Mouse (Mus musculus): Measurements from ENCODE around the gene Zyg11b. TPM values are rescaled to one million over a fixed set of nuclear protein-coding genes. Genes with fewer than 3 reads are reported as not detected.

Gene Zyg11b
- polyA plus RNA-seq, 1 experiment from 2014 or later: 16.8 TPM

DNA sequence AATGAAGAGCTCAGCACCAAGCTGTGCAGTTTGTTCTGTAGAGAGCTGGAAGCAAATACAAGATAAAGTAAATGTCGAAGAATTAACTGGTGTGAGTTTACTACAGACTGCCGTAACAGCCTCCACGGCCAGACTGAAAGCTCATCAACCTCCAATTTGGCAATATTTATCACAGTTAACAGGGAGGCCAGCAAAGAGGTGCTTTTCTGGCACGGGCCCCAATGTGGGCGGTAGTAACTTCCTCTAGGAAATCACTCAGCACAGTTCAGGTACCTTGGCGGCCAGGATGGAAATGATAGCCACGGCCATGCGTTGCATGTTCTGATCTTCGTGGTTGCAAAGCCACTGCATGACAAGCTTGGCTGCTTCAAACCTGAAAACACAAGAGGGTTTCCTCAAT, 50.4 kb downstream of the Zyg11b start:
- ChIA-PET CTCF (interaction anchor here (2.6 kb wide), 1 partner anchor 76 kb away, joined by 6 read pairs; no protein-coding TSS in a partner anchor), POLR2A (no interaction called here)
- no peak for ATAC-seq
- no peak for DNase-seq (ENCODE audit: low read depth, low spot score)
- in situ Hi-C loops (cut with MboI; ENCODE audit: low pct_unique_long_range_greater_than_20kb): no loop called here
- no peaks in the 10 kb centered on the region for H3K27me3 ChIP-seq
- TF ChIP-seq CTCF (IDR thresholded peaks at IDR 0.05): no peak

- ChIA-PET CTCF (interaction anchor here (1.1 kb wide), 1 partner anchor 29 kb away, joined by 3 read pairs; no protein-coding TSS in a partner anchor), POLR2A (no interaction called here)
- no peaks in the 10 kb centered on the region for H3K27me3 ChIP-seq
- in situ Hi-C loops (cut with MboI; ENCODE audit: low pct_unique_long_range_greater_than_20kb): no loop called here
- TF ChIP-seq CTCF (IDR thresholded peaks at IDR 0.05): no peak
- no peak for ATAC-seq
- no peak for DNase-seq (ENCODE audit: low read depth, low spot score)
These were observed 51.6 kb downstream of the Zyg11b start for GRCm38 (mm10) chr4:108249314-108249713.

- DNase-seq (ENCODE audit: low read depth, low spot score): no peak
- in situ Hi-C loops (cut with MboI; ENCODE audit: low pct_unique_long_range_greater_than_20kb): no loop called here
- no peak for TF ChIP-seq CTCF (IDR thresholded peaks at IDR 0.05)
- H3K27me3 ChIP-seq: no peaks in the 10 kb centered on the region
- CTCF ChIA-PET: no interaction called here
- POLR2A ChIA-PET: no interaction called here
- ATAC-seq: no peak
These were observed 67.2 kb downstream of the Zyg11b start for GRCm38 (mm10) chr4:108233654-108234053.

- ATAC-seq: no peak
- ChIA-PET POLR2A (no interaction called here), CTCF (no interaction called here)
- no peak for DNase-seq (ENCODE audit: low read depth, low spot score)
- H3K27me3 ChIP-seq: no peaks in the 10 kb centered on the region
- in situ Hi-C loops (cut with MboI; ENCODE audit: low pct_unique_long_range_greater_than_20kb): no loop called here
- TF ChIP-seq CTCF (IDR thresholded peaks at IDR 0.05): no peak
These were observed 75.5 kb downstream of the Zyg11b start for GRCm38 (mm10) chr4:108225341-108225872.

GRCm38 (mm10) chr4:108222507-108222906, 78.4 kb downstream of the Zyg11b start:
- ChIA-PET CTCF (no interaction called here), POLR2A (no interaction called here)
- TF ChIP-seq CTCF (IDR thresholded peaks at IDR 0.05): no peak
- H3K27me3 ChIP-seq: no peaks in the 10 kb centered on the region
- DNase-seq (ENCODE audit: low read depth, low spot score): no peak
- ATAC-seq: no peak
- in situ Hi-C loops (cut with MboI; ENCODE audit: low pct_unique_long_range_greater_than_20kb): no loop called here

GRCm38 (mm10) chr4:108219019-108219418, 81.9 kb downstream of the Zyg11b start:
- TF ChIP-seq CTCF (IDR thresholded peaks at IDR 0.05): no peak
- CTCF ChIA-PET: no interaction called here
- H3K27me3 ChIP-seq: no peaks in the 10 kb centered on the region
- in situ Hi-C loops (cut with MboI; ENCODE audit: low pct_unique_long_range_greater_than_20kb): no loop called here
- POLR2A ChIA-PET: no interaction called here
- DNase-seq (ENCODE audit: low read depth, low spot score): no peak
- ATAC-seq: no peak

DNA sequence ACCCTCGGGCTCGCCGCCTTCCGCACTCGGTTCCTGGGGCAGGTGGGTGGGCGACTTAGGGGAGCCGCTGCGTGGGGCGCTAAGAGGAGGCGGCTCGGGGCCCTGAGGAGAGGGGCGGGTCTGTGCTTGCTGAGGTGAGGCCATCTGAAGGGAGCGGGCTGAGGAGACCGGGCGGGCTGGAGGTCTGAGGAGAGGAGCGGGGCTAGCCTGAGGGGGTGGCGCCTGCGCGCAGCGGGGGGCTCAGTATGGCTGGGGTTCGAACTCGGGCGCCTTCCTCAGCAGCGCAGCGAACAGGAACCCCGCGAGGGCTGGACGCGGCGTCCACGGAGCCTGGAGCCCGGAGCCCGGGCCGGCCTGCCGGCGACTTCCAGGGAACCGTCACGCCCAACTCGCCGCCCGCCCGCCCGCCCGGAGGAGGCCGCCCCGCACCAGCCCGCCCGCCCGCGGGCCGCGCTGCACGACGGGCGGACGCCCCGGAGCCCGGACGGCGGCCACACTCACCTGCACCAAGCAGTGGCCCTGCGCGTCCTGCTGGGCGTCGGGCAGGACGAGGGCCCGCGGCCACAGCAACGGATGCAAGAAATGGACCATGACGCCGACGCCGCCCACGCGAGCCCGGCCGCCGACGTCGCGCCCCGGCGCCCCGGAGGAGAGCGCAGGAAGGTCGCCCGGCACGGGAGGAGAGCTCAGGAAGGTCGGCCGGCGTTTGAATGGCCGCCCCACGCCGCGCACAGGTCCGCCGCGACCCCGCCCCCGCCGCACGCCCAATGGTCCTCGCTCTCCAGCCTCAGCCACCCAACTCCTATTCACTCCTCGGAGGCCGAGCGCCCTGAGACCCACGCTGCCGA, 83.3 kb downstream of the Zyg11b start, which contains the start of gene Zyg11a:
Gene Zyg11a (minus strand): TSS at position 717 of the 848 bp plus-strand sequence.
- TF ChIP-seq CTCF (IDR thresholded peaks at IDR 0.05): no peak
- in situ Hi-C loops (cut with MboI; ENCODE audit: low pct_unique_long_range_greater_than_20kb): no loop called here
- ChIA-PET CTCF (no interaction called here), POLR2A (no interaction called here)
- DNase-seq (ENCODE audit: low read depth, low spot score) (no peak), ATAC-seq (no peak)
- H3K27me3 ChIP-seq: no peaks in the 10 kb centered on the region

GRCm38 (mm10) chr4:108213023-108213422, 87.9 kb downstream of the Zyg11b start:
- in situ Hi-C loops (cut with MboI; ENCODE audit: low pct_unique_long_range_greater_than_20kb): no loop called here
- DNase-seq (ENCODE audit: low read depth, low spot score) (no peak), ATAC-seq (no peak)
- no peaks in the 10 kb centered on the region for H3K27me3 ChIP-seq
- ChIA-PET CTCF (no interaction called here), POLR2A (no interaction called here)
- TF ChIP-seq CTCF (IDR thresholded peaks at IDR 0.05): no peak

DNA sequence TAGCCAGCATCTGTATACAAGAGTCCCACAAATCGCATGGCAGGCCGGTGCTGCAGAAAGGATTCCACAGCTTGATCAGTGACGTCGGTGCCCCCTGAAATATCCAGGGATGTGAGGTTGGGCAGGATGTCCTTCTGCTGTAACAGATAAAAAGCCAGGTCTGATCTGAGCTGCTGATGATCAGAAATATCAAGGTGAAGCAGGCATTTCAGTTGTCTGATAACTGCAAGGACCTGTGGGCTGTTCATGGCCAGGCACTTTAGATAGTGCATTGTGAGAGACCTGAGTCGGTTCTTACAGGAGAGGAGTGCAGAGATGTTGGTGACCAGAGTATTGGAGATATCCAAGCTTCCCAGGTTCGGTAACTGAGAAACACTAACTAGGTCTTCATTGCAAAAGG, 96.3 kb downstream of the Zyg11b start:
- in situ Hi-C loops (cut with MboI; ENCODE audit: low pct_unique_long_range_greater_than_20kb): no loop called here
- no peak for TF ChIP-seq CTCF (IDR thresholded peaks at IDR 0.05)
- H3K27me3 ChIP-seq: no peaks in the 10 kb centered on the region
- ATAC-seq: no peak
- no peak for DNase-seq (ENCODE audit: low read depth, low spot score)
- ChIA-PET POLR2A (interaction anchor here (1.2 kb wide), 1 partner anchor 11 kb away, joined by 5 read pairs; no protein-coding TSS in a partner anchor), CTCF (no interaction called here)

GRCm38 (mm10) chr4:108199236-108199635, 101.7 kb downstream of the Zyg11b start:
- H3K27me3 ChIP-seq: peaks cover 2% of the 10 kb centered on the region
- no peak for TF ChIP-seq CTCF (IDR thresholded peaks at IDR 0.05)
- DNase-seq (ENCODE audit: low read depth, low spot score) (no peak), ATAC-seq (no peak)
- POLR2A ChIA-PET: no interaction called here
- in situ Hi-C loops (cut with MboI; ENCODE audit: low pct_unique_long_range_greater_than_20kb): no loop called here
- CTCF ChIA-PET: interaction anchor here (1.2 to 1.6 kb wide), 2 partner anchors 13 to 26 kb away, joined by 3 read pairs; no protein-coding TSS in a partner anchor

GRCm38 (mm10) chr4:108196277-108196855, 104.5 kb downstream of the Zyg11b start:
- TF ChIP-seq CTCF (IDR thresholded peaks at IDR 0.05): no peak
- ChIA-PET POLR2A (no interaction called here), CTCF (no interaction called here)
- in situ Hi-C loops (cut with MboI; ENCODE audit: low pct_unique_long_range_greater_than_20kb): no loop called here
- DNase-seq (ENCODE audit: low read depth, low spot score) (no peak), ATAC-seq (no peak)
- H3K27me3 ChIP-seq: peaks cover 2% of the 10 kb centered on the region
